12 mouse cellular contexts compared by ENCODE assay signal in genomic region chr2:168402782-168403513, GRCm38 (mm10).
A peak's percentile ranks its signal among the peaks of the same experiment; 100 is the strongest.
DNase-seq lines count a peak whose midpoint lies in the region; ATAC-seq lines count a peak whose summit lies in the region.
"Had no signal": no experiment of that assay in that cellular context is flagged by ENCODE, and none has a peak within 500 bp of the region (broad histone marks: within the 10 kb centered on the region; RNA-seq: fewer than 3 reads in every experiment).

No protein-coding gene starts in this region.

- H3K27me3 ChIP-seq in embryonic facial prominence, embryonic 11.5 days (ENCODE audit: control insufficient read depth, insufficient read depth, low read length) = no peaks in the 10 kb centered on the region
- H3K27me3 ChIP-seq in embryonic facial prominence, embryonic 10.5 days (replicated peaks; ENCODE audit: low read depth, poor library complexity, severe bottlenecking) = no peaks in the 10 kb centered on the region
- no peaks in the 10 kb centered on the region for H3K27me3 ChIP-seq in neural tube, embryonic 15.5 days (replicated peaks)
- H3K27me3 ChIP-seq: liver, embryonic 13.5 days had no signal

- no peaks in the 10 kb centered on the region for H3K36me3 ChIP-seq in embryonic facial prominence, embryonic 11.5 days (replicated peaks; ENCODE audit: control insufficient read depth, insufficient read depth, low read depth, low read length)
- no peaks in the 10 kb centered on the region for H3K36me3 ChIP-seq in embryonic facial prominence, embryonic 10.5 days (replicated peaks)
- no peaks in the 10 kb centered on the region for H3K36me3 ChIP-seq in neural tube, embryonic 15.5 days
- H3K36me3 ChIP-seq: liver, embryonic 13.5 days; neural tube, embryonic 12.5 days had no signal

- no peak overlapping the region for H3K27ac ChIP-seq in embryonic facial prominence, embryonic 11.5 days (replicated peaks; ENCODE audit: low read depth, low read length)
- no peak overlapping the region for H3K27ac ChIP-seq in embryonic facial prominence, embryonic 10.5 days (replicated peaks)
- peak overlapping the region; percentile 51; the same call in 1 of the 2 replicates for H3K27ac ChIP-seq in neural tube, embryonic 15.5 days (replicated peaks)
- H3K27ac ChIP-seq: liver, embryonic 13.5 days; neural tube, embryonic 12.5 days had no signal

- no peak overlapping the region for H3K4me2 ChIP-seq in embryonic facial prominence, embryonic 11.5 days (ENCODE audit: low read depth, low read length)
- H3K4me2 ChIP-seq in neural tube, embryonic 15.5 days = no peak overlapping the region
- H3K4me2 ChIP-seq: liver, embryonic 13.5 days; neural tube, embryonic 12.5 days had no signal

- intact Hi-C loops in heart, postnatal 10 days (cut with DNase I) = no loop called here

- DNase-seq in embryonic facial prominence, embryonic 11.5 days (ENCODE audit: low spot score) = peak; percentile 12
- DNase-seq in embryonic facial prominence, embryonic 10.5 days (ENCODE audit: low spot score) = no peak
- peak; percentile 79 for DNase-seq in brain, adult 2 months (ENCODE audit: low read depth, low spot score)
- DNase-seq in layer of hippocampus, adult 8-10 months (ENCODE audit: low spot score in 2 of 2) = peak; percentile 40 to 42
- DNase-seq in spleen, postnatal 10 days (ENCODE audit: low spot score in 2 of 2) = no peak
- DNase-seq in heart, postnatal 10 days = no peak
- DNase-seq in cerebellum, postnatal 36 days = no peak
- DNase-seq: heart, adult 18-20 months; liver, embryonic 13.5 days had no signal

- no peak overlapping the region for H3K4me3 ChIP-seq in embryonic facial prominence, embryonic 11.5 days (ENCODE audit: low read depth, low read length)
- no peak overlapping the region for H3K4me3 ChIP-seq in embryonic facial prominence, embryonic 10.5 days
- no peak overlapping the region for H3K4me3 ChIP-seq in neural tube, embryonic 15.5 days (replicated peaks)
- H3K4me3 ChIP-seq: liver, embryonic 13.5 days; neural tube, embryonic 12.5 days had no signal

- 52% methylated on average over 16 of the region's 16 CpGs for WGBS in embryonic facial prominence, embryonic 11.5 days
- WGBS in embryonic facial prominence, embryonic 10.5 days = 55% methylated on average over 16 of the region's 16 CpGs
- 31% methylated on average over 16 of the region's 16 CpGs for WGBS in neural tube, embryonic 15.5 days

- H3K9me3 ChIP-seq in embryonic facial prominence, embryonic 11.5 days (replicated peaks; ENCODE audit: control insufficient read depth, low read length) = no peaks in the 10 kb centered on the region
- no peaks in the 10 kb centered on the region for H3K9me3 ChIP-seq in embryonic facial prominence, embryonic 10.5 days
- no peaks in the 10 kb centered on the region for H3K9me3 ChIP-seq in neural tube, embryonic 15.5 days (replicated peaks)
- H3K9me3 ChIP-seq: liver, embryonic 13.5 days; neural tube, embryonic 12.5 days had no signal

- no peak for ATAC-seq in embryonic facial prominence, embryonic 11.5 days (replicated peaks; ENCODE audit: insufficient number of reproducible peaks, low FRiP score, low TSS enrichment, low read depth)
- peak; percentile 70 for ATAC-seq in neural tube, embryonic 15.5 days (ENCODE audit: low FRiP score)
- ATAC-seq: intestine, postnatal 0 days had no signal

- no peak overlapping the region for H3K9ac ChIP-seq in embryonic facial prominence, embryonic 11.5 days (replicated peaks; ENCODE audit: low read length)
- no peak overlapping the region for H3K9ac ChIP-seq in neural tube, embryonic 15.5 days (replicated peaks)
- H3K9ac ChIP-seq: liver, embryonic 13.5 days; neural tube, embryonic 12.5 days had no signal

- H3K4me1 ChIP-seq in embryonic facial prominence, embryonic 11.5 days (ENCODE audit: control insufficient read depth, insufficient read depth, low read length) = no peaks in the 10 kb centered on the region
- H3K4me1 ChIP-seq in embryonic facial prominence, embryonic 10.5 days = no peaks in the 10 kb centered on the region; the same call in 1 of the 2 replicates
- peaks cover 27% of the 10 kb centered on the region for H3K4me1 ChIP-seq in neural tube, embryonic 15.5 days
- H3K4me1 ChIP-seq: liver, embryonic 13.5 days; neural tube, embryonic 12.5 days had no signal

Comparison
In these comparisons a context has a peak if more than half of its experiments do, and no peak if none do; other contexts are left out.
1. DNase-seq: peak in embryonic facial prominence, embryonic 11.5 days (single experiment), brain, adult 2 months (single experiment) and layer of hippocampus, adult 8-10 months (2 of 2); none in embryonic facial prominence, embryonic 10.5 days (single experiment), spleen, postnatal 10 days (0 of 2), heart, postnatal 10 days (0 of 2) and cerebellum, postnatal 36 days (0 of 2).